Mouse (Mus musculus) limb, embryonic 13.5 days (tissue): ENCODE measurements around the gene Rab36. TPM values are rescaled to one million over a fixed set of nuclear protein-coding genes. Genes with fewer than 3 reads are reported as not detected.

ENCODE experiments used
- ATAC-seq: fragments of 200-750 bp; cut with Nextera tagmentation; 2 replicates; pipeline ENCODE4 v1.8.0; 2017; ENCODE audit warnings: low read depth, moderate number of reproducible peaks, moderate TSS enrichment; ENCODE audit not compliant: low FRiP score
- H3K27ac ChIP-seq: fragments of 300-500 bp; sonication (generic); 2 replicates; pipeline ENCODE4 v1.5.1; 2015; ENCODE audit warnings: inconsistent platforms, mild to moderate bottlenecking, moderate library complexity
- H3K27me3 ChIP-seq: fragments of 300-500 bp; sonication (generic); 2 replicates; pipeline ENCODE4 v1.6.1; 2015; ENCODE audit warnings: mild to moderate bottlenecking, inconsistent platforms
- H3K36me3 ChIP-seq: fragments of 300-500 bp; sonication (generic); 2 replicates; pipeline ENCODE4 v1.6.1; 2015; ENCODE audit warnings: inconsistent platforms, mild to moderate bottlenecking, moderate library complexity
- H3K4me1 ChIP-seq: fragments of 300-500 bp; sonication (generic); 2 replicates; pipeline ENCODE4 v1.6.1; 2015; ENCODE audit warnings: inconsistent platforms
- H3K4me2 ChIP-seq: fragments of 300-500 bp; sonication (generic); replicated peaks from 2 replicates; pipeline ENCODE4 v1.6.1; 2015; ENCODE audit warnings: inconsistent platforms, mild to moderate bottlenecking, moderate library complexity
- H3K4me3 ChIP-seq: fragments of 300-500 bp; sonication (generic); 2 replicates; pipeline ENCODE4 v1.5.1; 2015; ENCODE audit warnings: moderate library complexity, mild to moderate bottlenecking, inconsistent platforms
- H3K9ac ChIP-seq: fragments of 300-500 bp; sonication (generic); 2 replicates; pipeline ENCODE4 v1.6.1; 2015; ENCODE audit warnings: mild to moderate bottlenecking, inconsistent platforms
- H3K9me3 ChIP-seq: fragments of 300-500 bp; sonication (generic); 2 replicates; pipeline ENCODE4 v1.6.1; 2016; ENCODE audit warnings: inconsistent platforms
- WGBS: fragments of 180-500 bp; shearing (Covaris S2); methylation state at CpG from one replicate; pipeline ENCODE4 v1.1.7; 2015; 5-methylcytosine and 5-hydroxymethylcytosine counted together
- polyA plus RNA-seq: library from polyadenylated mRNA; unstranded; fragments of >200 nt; fragmentation: Nextera tagmentation; extraction: Ambion mirVana; gene quantifications from 2 replicates; pipeline ENCODE4 v1.2.1, GENCODE M21; 2015

Gene Rab36
- 11.2 and 11.6 TPM in 2 replicates for polyA plus RNA-seq

- Histone ChIP-seq H3K27me3 (no peaks in the 10 kb centered on the region), H3K4me1 (peaks cover 30% of the 10 kb centered on the region), H3K27ac (peak within 1 kb of the TSS; percentile 74), H3K4me3 (peak within 1 kb of the TSS; percentile 51), H3K9me3 (no peaks in the 10 kb centered on the region), H3K36me3 (no peaks in the 10 kb centered on the region), H3K9ac (peak within 1 kb of the TSS; percentile 68), H3K4me2 (peak within 1 kb of the TSS; percentile 76)
- under 1% methylated on average over 36 of the region's 36 CpGs for WGBS
- peak; percentile 96 for ATAC-seq
These were observed at the start of gene Rab36 for GRCm38 (mm10) chr10:75036883-75037379. Gene Rab36, plus strand, starts transcription at chr10:75037058.

- Histone ChIP-seq H3K27me3 (peaks cover 4% of the 10 kb centered on the region), H3K4me2 (no peak overlapping the region), H3K4me3 (no peak overlapping the region), H3K9ac (no peak overlapping the region), H3K4me1 (0 out of 2 replicates have a peak, but pooled peaks cover 7% of the 10 kb centered on the region), H3K36me3 (peaks cover 9% of the 10 kb centered on the region), H3K27ac (no peak overlapping the region), H3K9me3 (no peaks in the 10 kb centered on the region)
- 68% methylated on average over 14 of the region's 14 CpGs for WGBS
- ATAC-seq, result no peak; the same call in 1 of the 2 replicates
These were observed 49.0 kb upstream of the Rab36 start for GRCm38 (mm10) chr10:74987698-74988470.

GRCm38 (mm10) chr10:74989814-74990213 lies 47.0 kb upstream of the Rab36 start:
- Histone ChIP-seq H3K9me3 (no peaks in the 10 kb centered on the region), H3K36me3 (peaks cover 9% of the 10 kb centered on the region), H3K9ac (no peak overlapping the region), H3K4me2 (no peak overlapping the region), H3K4me3 (no peak overlapping the region), H3K27ac (no peak overlapping the region), H3K4me1 (peaks cover 13% of the 10 kb centered on the region; the same call in 1 of the 2 replicates), H3K27me3 (peaks cover 7% of the 10 kb centered on the region)
- no peak for ATAC-seq
- 65% methylated on average over 4 of the region's 4 CpGs for WGBS

- Histone ChIP-seq H3K4me1 (peaks cover 18% of the 10 kb centered on the region), H3K9ac (no peak overlapping the region), H3K36me3 (peaks cover 9% of the 10 kb centered on the region), H3K4me2 (no peak overlapping the region), H3K27me3 (peaks cover 7% of the 10 kb centered on the region), H3K27ac (no peak overlapping the region), H3K9me3 (no peaks in the 10 kb centered on the region), H3K4me3 (no peak overlapping the region)
- no peak for ATAC-seq
- WGBS, result 46% methylated on average over 26 of the region's 26 CpGs
These were observed 46.1 kb upstream of the Rab36 start for GRCm38 (mm10) chr10:74990584-74991322.

- peaks cover 26% of the 10 kb centered on the region for H3K4me1 ChIP-seq
- peak overlapping the region; percentile 32; the same call in 1 of the 2 replicates for H3K4me3 ChIP-seq
These were observed 42.0 kb upstream of the Rab36 start for GRCm38 (mm10) chr10:74994863-74995262.

GRCm38 (mm10) chr10:74995377-74995776 lies 41.5 kb upstream of the Rab36 start:
- 3% methylated on average over 14 of the region's 17 CpGs for WGBS
- Histone ChIP-seq H3K4me2 (peak overlapping the region; percentile 65), H3K4me3 (peak overlapping the region; percentile 32), H3K9me3 (no peaks in the 10 kb centered on the region), H3K27ac (no peak overlapping the region), H3K4me1 (peaks cover 25% of the 10 kb centered on the region), H3K36me3 (peaks cover 9% of the 10 kb centered on the region), H3K9ac (peak overlapping the region; percentile 63), H3K27me3 (peaks cover 7% of the 10 kb centered on the region)
- ATAC-seq, result peak; percentile 67

More at GRCm38 (mm10) chr10:74994863-74995262, 42.0 kb upstream of the Rab36 start:
- Histone ChIP-seq H3K9me3 (no peaks in the 10 kb centered on the region), H3K27ac (no peak overlapping the region), H3K9ac (no peak overlapping the region), H3K36me3 (peaks cover 9% of the 10 kb centered on the region), H3K27me3 (peaks cover 7% of the 10 kb centered on the region), H3K4me2 (peak overlapping the region; percentile 65)
- no peak for ATAC-seq
- WGBS, result 19% methylated on average over 5 of the region's 5 CpGs

GRCm38 (mm10) chr10:75001391-75001790 lies 35.5 kb upstream of the Rab36 start:
- WGBS, result 92% methylated on average over 8 of the region's 8 CpGs
- no peaks in the 10 kb centered on the region for H3K27me3 ChIP-seq
- no peak overlapping the region for H3K9ac ChIP-seq
- H3K4me3 ChIP-seq, result no peak overlapping the region
- H3K36me3 ChIP-seq, result no peaks in the 10 kb centered on the region
- no peak overlapping the region for H3K27ac ChIP-seq
- no peak overlapping the region for H3K4me2 ChIP-seq
- H3K9me3 ChIP-seq, result no peaks in the 10 kb centered on the region
- H3K4me1 ChIP-seq, result peaks cover 14% of the 10 kb centered on the region
- no peak for ATAC-seq

- Histone ChIP-seq H3K9ac (no peak overlapping the region), H3K9me3 (no peaks in the 10 kb centered on the region), H3K4me3 (no peak overlapping the region), H3K4me2 (no peak overlapping the region), H3K4me1 (peaks cover 9% of the 10 kb centered on the region), H3K27me3 (no peaks in the 10 kb centered on the region), H3K27ac (no peak overlapping the region), H3K36me3 (no peaks in the 10 kb centered on the region)
- no peak for ATAC-seq
- WGBS, result 53% methylated on average over 3 of the region's 3 CpGs
These were observed 32.8 kb upstream of the Rab36 start for GRCm38 (mm10) chr10:75004067-75004466.

GRCm38 (mm10) chr10:75006889-75007662 lies 29.8 kb upstream of the Rab36 start:
- WGBS, result 59% methylated on average over 8 of the region's 8 CpGs
- no peaks in the 10 kb centered on the region for H3K27me3 ChIP-seq

GRCm38 (mm10) chr10:75010704-75011103 lies 26.2 kb upstream of the Rab36 start:
- H3K27me3 ChIP-seq, result no peaks in the 10 kb centered on the region
- H3K9me3 ChIP-seq, result no peaks in the 10 kb centered on the region
- no peak overlapping the region for H3K4me3 ChIP-seq
- H3K4me2 ChIP-seq, result no peak overlapping the region
- no peak for ATAC-seq
- WGBS, result 85% methylated on average over 15 of the region's 15 CpGs
- no peaks in the 10 kb centered on the region for H3K36me3 ChIP-seq
- H3K9ac ChIP-seq, result no peak overlapping the region
- H3K27ac ChIP-seq, result no peak overlapping the region
- H3K4me1 ChIP-seq, result peaks cover 3% of the 10 kb centered on the region; the same call in 1 of the 2 replicates

More at GRCm38 (mm10) chr10:75006889-75007662, 29.8 kb upstream of the Rab36 start:
- Histone ChIP-seq H3K27ac (no peak overlapping the region), H3K4me2 (no peak overlapping the region), H3K4me1 (peaks cover 9% of the 10 kb centered on the region), H3K4me3 (no peak overlapping the region), H3K9me3 (no peaks in the 10 kb centered on the region), H3K36me3 (no peaks in the 10 kb centered on the region), H3K9ac (no peak overlapping the region)
- no peak for ATAC-seq

- no peaks in the 10 kb centered on the region for H3K27me3 ChIP-seq
- H3K9me3 ChIP-seq, result no peaks in the 10 kb centered on the region
- 58% methylated on average over 14 of the region's 14 CpGs for WGBS
- H3K4me3 ChIP-seq, result no peak overlapping the region
- no peaks in the 10 kb centered on the region for H3K36me3 ChIP-seq
- peaks cover 3% of the 10 kb centered on the region; the same call in 1 of the 2 replicates for H3K4me1 ChIP-seq
- ATAC-seq, result no peak
- H3K9ac ChIP-seq, result no peak overlapping the region
- no peak overlapping the region for H3K27ac ChIP-seq
- no peak overlapping the region for H3K4me2 ChIP-seq
These were observed 21.4 kb upstream of the Rab36 start for GRCm38 (mm10) chr10:75015465-75015864.
